Mouse (Mus musculus) lung, postnatal 0 days (tissue): ENCODE measurements around the gene Babam2. TPM values are rescaled to one million over a fixed set of nuclear protein-coding genes. Genes with fewer than 3 reads are reported as not detected.

Source experiments
- ATAC-seq: fragments of 200-750 bp; cut with Nextera tagmentation; 2 replicates; pipeline ENCODE4 v1.8.0; 2017; ENCODE audit warnings: moderate library complexity
- DNase-seq: peaks from one replicate; pipeline ENCODE4 v3.0.0-alpha.2; 2016; ENCODE audit warnings: low spot score
- H3K27ac ChIP-seq: fragments of 300-500 bp; sonication (generic); 2 replicates; pipeline ENCODE4 v1.5.1; 2014; ENCODE audit warnings: antibody characterized with exemption, mild to moderate bottlenecking, low read length, mixed read lengths
- H3K27me3 ChIP-seq: fragments of 300-500 bp; sonication (generic); replicated peaks from 2 replicates; pipeline ENCODE4 v1.6.1; 2014; ENCODE audit warnings: low read length, mixed read lengths; ENCODE audit not compliant: insufficient read depth
- H3K36me3 ChIP-seq: fragments of 300-500 bp; sonication (generic); 2 replicates; pipeline ENCODE4 v1.6.1; 2014; ENCODE audit warnings: low read length, mixed read lengths; ENCODE audit not compliant: insufficient read depth
- H3K4me1 ChIP-seq: fragments of 300-500 bp; sonication (generic); 2 replicates; pipeline ENCODE4 v1.6.1; 2014; ENCODE audit warnings: antibody characterized with exemption, low read depth, low read length, mixed read lengths; ENCODE audit not compliant: insufficient read depth
- H3K4me2 ChIP-seq: fragments of 300-500 bp; sonication (generic); replicated peaks from 2 replicates; pipeline ENCODE4 v1.6.1; 2014; ENCODE audit warnings: low read depth, mild to moderate bottlenecking, low read length, moderate library complexity, mixed read lengths
- H3K4me3 ChIP-seq: fragments of 300-500 bp; sonication (generic); 2 replicates; pipeline ENCODE4 v1.5.1; 2014; ENCODE audit warnings: low read depth, low read length
- H3K9ac ChIP-seq: fragments of 300-500 bp; sonication (generic); replicated peaks from 2 replicates; pipeline ENCODE4 v1.6.1; 2014; ENCODE audit warnings: low read depth, mild to moderate bottlenecking
- H3K9me3 ChIP-seq: fragments of 300-500 bp; sonication (generic); 2 replicates; pipeline ENCODE4 v1.6.1; 2016; ENCODE audit warnings: low read length, mixed read lengths
- CTCF ChIP-seq: IDR thresholded peaks from 2 replicates; pipeline ENCODE4 v1.5.1; 2016; ENCODE audit warnings: antibody characterized with exemption, mild to moderate bottlenecking
- EP300 ChIP-seq: IDR thresholded peaks from 2 replicates; pipeline ENCODE4 v1.6.1; 2016; ENCODE audit warnings: antibody characterized with exemption, mild to moderate bottlenecking, control low read depth
- WGBS: fragments of 180-500 bp; shearing (Covaris S2); extraction: QIAGEN DNeasy Blood & Tissue Kit; methylation state at CpG from one replicate; pipeline ENCODE4 v1.1.7; 2014; 5-methylcytosine and 5-hydroxymethylcytosine counted together
- polyA plus RNA-seq: library from polyadenylated mRNA; unstranded; fragments of >200 nt; fragmentation: Nextera tagmentation; extraction: Ambion mirVana; gene quantifications from 2 replicates; pipeline ENCODE4 v1.2.1, GENCODE M21; 2015

The Babam2 gene
- polyA plus RNA-seq, 1 experiment from 2014 or later, result 39.4 TPM

- no peak for TF ChIP-seq EP300
- TF ChIP-seq CTCF, result no peak
- peak; percentile 22 for DNase-seq
- H3K27ac ChIP-seq, result 0 out of 2 replicates have a peak overlapping the region, but pooled peaks have one; percentile 39
Observed at GRCm38 (mm10) chr5:32069566-32070169, 372.2 kb downstream of the Babam2 start.

GRCm38 (mm10) chr5:32070781-32071180 lies 373.3 kb downstream of the Babam2 start:
- DNase-seq (no peak), ATAC-seq (no peak)
- Histone ChIP-seq H3K27me3 (no peaks in the 10 kb centered on the region), H3K9ac (no peak overlapping the region), H3K4me2 (no peak overlapping the region), H3K4me3 (no peak overlapping the region), H3K9me3 (no peaks in the 10 kb centered on the region), H3K4me1 (peaks cover 10% of the 10 kb centered on the region; the same call in 1 of the 2 replicates), H3K36me3 (no peaks in the 10 kb centered on the region), H3K27ac (no peak overlapping the region)
- TF ChIP-seq CTCF (no peak), EP300 (no peak)
- WGBS, result 85% methylated on average over 3 of the region's 3 CpGs

More at GRCm38 (mm10) chr5:32069566-32070169, 372.2 kb downstream of the Babam2 start:
- Histone ChIP-seq H3K27me3 (no peaks in the 10 kb centered on the region), H3K36me3 (no peaks in the 10 kb centered on the region), H3K9ac (no peak overlapping the region), H3K9me3 (no peaks in the 10 kb centered on the region), H3K4me2 (no peak overlapping the region), H3K4me1 (peaks cover 11% of the 10 kb centered on the region; the same call in 1 of the 2 replicates), H3K4me3 (no peak overlapping the region)
- 48% methylated on average over 10 of the region's 10 CpGs for WGBS
- no peak for ATAC-seq

DNA sequence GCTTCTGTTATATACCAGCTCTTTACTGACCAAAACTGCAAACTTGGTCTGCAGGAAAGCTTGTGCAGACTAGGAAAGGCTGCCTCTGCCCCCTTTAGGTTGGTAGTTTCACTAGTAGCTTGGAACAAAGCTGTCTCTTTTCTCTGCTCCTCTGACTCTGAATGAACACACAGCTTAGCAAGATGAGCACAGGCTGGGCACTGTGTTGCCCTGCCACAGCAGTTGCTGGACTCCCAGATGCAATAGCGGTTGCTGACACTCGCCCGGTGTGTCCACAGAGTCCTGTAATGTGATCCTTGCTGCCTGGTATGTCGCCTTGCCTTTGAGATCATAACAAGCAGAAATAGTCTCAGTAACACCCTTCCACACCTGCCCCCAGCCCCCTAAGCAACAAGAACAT lies 373.8 kb downstream of the Babam2 start:
- WGBS, result 62% methylated on average over 4 of the region's 4 CpGs

GRCm38 (mm10) chr5:32071824-32072223 lies 374.3 kb downstream of the Babam2 start:
- DNase-seq, result no peak
- TF ChIP-seq CTCF, result no peak
- TF ChIP-seq EP300, result no peak; the same call in 1 of the 2 replicates

More for the DNA sequence above, 373.8 kb downstream of the Babam2 start:
- no peak overlapping the region for H3K27ac ChIP-seq
- H3K27me3 ChIP-seq, result no peaks in the 10 kb centered on the region
- no peak for DNase-seq
- no peaks in the 10 kb centered on the region for H3K9me3 ChIP-seq
- no peak overlapping the region for H3K4me2 ChIP-seq
- H3K9ac ChIP-seq, result no peak overlapping the region
- peaks cover 5% of the 10 kb centered on the region; the same call in 1 of the 2 replicates for H3K4me1 ChIP-seq
- H3K4me3 ChIP-seq, result no peak overlapping the region
- TF ChIP-seq CTCF (0 out of 2 replicates have a peak, but pooled peaks have one; percentile 7), EP300 (no peak)
- no peaks in the 10 kb centered on the region for H3K36me3 ChIP-seq
- ATAC-seq, result peak; percentile 13; the same call in 1 of the 2 replicates

GRCm38 (mm10) chr5:32072877-32073276 lies 375.4 kb downstream of the Babam2 start:
- 99% methylated on average over 3 of the region's 3 CpGs for WGBS
- Histone ChIP-seq H3K4me3 (no peak overlapping the region), H3K4me2 (no peak overlapping the region), H3K4me1 (0 out of 2 replicates have a peak, but pooled peaks cover 4% of the 10 kb centered on the region), H3K36me3 (no peaks in the 10 kb centered on the region), H3K27me3 (no peaks in the 10 kb centered on the region), H3K9ac (no peak overlapping the region), H3K27ac (no peak overlapping the region), H3K9me3 (no peaks in the 10 kb centered on the region)
- no peak for TF ChIP-seq EP300
- ATAC-seq (no peak), DNase-seq (no peak)

More at GRCm38 (mm10) chr5:32071824-32072223, 374.3 kb downstream of the Babam2 start:
- H3K4me2 ChIP-seq, result no peak overlapping the region
- H3K27ac ChIP-seq, result no peak overlapping the region
- 80% methylated on average over 5 of the region's 5 CpGs for WGBS
- H3K36me3 ChIP-seq, result no peaks in the 10 kb centered on the region
- no peak overlapping the region for H3K4me3 ChIP-seq
- H3K4me1 ChIP-seq, result peaks cover 4% of the 10 kb centered on the region; the same call in 1 of the 2 replicates
- no peaks in the 10 kb centered on the region for H3K9me3 ChIP-seq
- ATAC-seq, result peak; percentile 73
- no peak overlapping the region for H3K9ac ChIP-seq
- no peaks in the 10 kb centered on the region for H3K27me3 ChIP-seq

DNA sequence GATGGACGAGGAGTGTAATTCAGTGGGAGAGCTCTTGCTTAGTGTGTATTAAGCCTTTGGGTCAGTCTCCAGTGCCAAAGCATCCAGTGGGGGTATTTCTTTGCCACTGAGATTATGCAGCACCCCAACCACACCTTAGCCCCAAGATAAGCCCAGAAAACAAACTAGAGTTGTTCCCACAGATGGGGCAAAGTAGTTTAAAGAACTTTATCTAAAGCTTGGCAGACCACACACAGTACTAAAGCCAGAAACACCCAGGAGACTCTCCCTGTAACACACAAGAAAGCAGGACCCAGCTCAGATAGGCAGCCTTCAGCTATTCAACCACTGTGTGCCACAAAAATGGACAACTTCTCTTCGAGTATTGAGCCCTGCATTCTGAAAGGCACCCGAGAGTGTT lies 376.6 kb downstream of the Babam2 start:
- Histone ChIP-seq H3K4me2 (no peak overlapping the region), H3K36me3 (no peaks in the 10 kb centered on the region), H3K27ac (no peak overlapping the region), H3K27me3 (no peaks in the 10 kb centered on the region), H3K9ac (no peak overlapping the region), H3K4me3 (no peak overlapping the region), H3K4me1 (0 out of 2 replicates have a peak, but pooled peaks cover 4% of the 10 kb centered on the region), H3K9me3 (no peaks in the 10 kb centered on the region)
- DNase-seq (no peak), ATAC-seq (no peak)
- WGBS, result 79% methylated on average over 3 of the region's 3 CpGs
- TF ChIP-seq EP300 (no peak), CTCF (no peak)
